Mouse (Mus musculus) cortical plate, adult 2 months (tissue): ENCODE measurements around the gene Nin. TPM values are rescaled to one million over a fixed set of nuclear protein-coding genes. Genes with fewer than 3 reads are reported as not detected.
A peak's percentile ranks its signal among the peaks of the same experiment; 100 is the strongest.

Source experiments
- H3K27ac ChIP-seq: fragments of 200-500 bp; 2 replicates; pipeline ENCODE4 v1.5.1; 2012; ENCODE audit warnings: low read length, control low read depth, inconsistent platforms; ENCODE audit not compliant: insufficient read depth
- H3K4me1 ChIP-seq: fragments of 200-500 bp; 2 replicates; pipeline ENCODE4 v1.6.1; 2011; ENCODE audit warnings: low read length; ENCODE audit not compliant: control insufficient read depth, insufficient read depth
- H3K4me3 ChIP-seq: fragments of 200-500 bp; 2 replicates; pipeline ENCODE4 v1.5.1; 2011; ENCODE audit warnings: mild to moderate bottlenecking, low read length, control low read depth; ENCODE audit not compliant: insufficient read depth
- CTCF ChIP-seq: fragments of 200-500 bp; IDR thresholded peaks from 2 replicates; pipeline ENCODE4 v1.5.1; 2011; ENCODE audit warnings: mild to moderate bottlenecking, control low read depth, low read length; ENCODE audit not compliant: insufficient read depth; ENCODE audit errors: extremely low read depth
- POLR2A ChIP-seq: fragments of 200-500 bp; IDR thresholded peaks from 2 replicates; pipeline ENCODE4 v1.6.1; 2011; ENCODE audit warnings: mild to moderate bottlenecking, low read length, control low read depth; ENCODE audit not compliant: insufficient read depth; ENCODE audit errors: extremely low read depth
- polyA plus RNA-seq: library from polyadenylated mRNA; depleted of rRNA; stranded (reverse); fragments of >200 nt; gene quantifications from 2 replicates; pipeline ENCODE4 v1.2.3, GENCODE M21; 2012; rRNA removed

Gene Nin
- polyA plus RNA-seq, 1 experiment: 31.2 TPM

GRCm38 (mm10) chr12:69967112-69967511, 146.4 kb downstream of the Nin start:
- no peak overlapping the region for H3K4me3 ChIP-seq
- no peaks in the 10 kb centered on the region; the same call in 1 of the 2 replicates for H3K4me1 ChIP-seq
- TF ChIP-seq POLR2A: no peak
- no peak for TF ChIP-seq CTCF
- H3K27ac ChIP-seq: no peak overlapping the region

- TF ChIP-seq CTCF (no peak), POLR2A (no peak)
- H3K4me3 ChIP-seq: no peak overlapping the region
These were observed 147.4 kb downstream of the Nin start for GRCm38 (mm10) chr12:69966071-69966470.

GRCm38 (mm10) chr12:69965644-69966043, 147.9 kb downstream of the Nin start:
- no peaks in the 10 kb centered on the region for H3K4me1 ChIP-seq
- TF ChIP-seq POLR2A (no peak), CTCF (no peak)
- no peak overlapping the region for H3K27ac ChIP-seq
- no peak overlapping the region for H3K4me3 ChIP-seq

More at GRCm38 (mm10) chr12:69966071-69966470, 147.4 kb downstream of the Nin start:
- H3K27ac ChIP-seq: no peak overlapping the region
- H3K4me1 ChIP-seq: no peaks in the 10 kb centered on the region

GRCm38 (mm10) chr12:69963141-69963540, 150.4 kb downstream of the Nin start:
- Histone ChIP-seq H3K4me3 (no peak overlapping the region), H3K27ac (no peak overlapping the region), H3K4me1 (no peaks in the 10 kb centered on the region)
- TF ChIP-seq CTCF (no peak), POLR2A (no peak)

- no peak overlapping the region for H3K4me3 ChIP-seq
- H3K27ac ChIP-seq: no peak overlapping the region
- TF ChIP-seq CTCF: peak; percentile 76
- no peak for TF ChIP-seq POLR2A
- H3K4me1 ChIP-seq: no peaks in the 10 kb centered on the region
These were observed 151.0 kb downstream of the Nin start for GRCm38 (mm10) chr12:69962468-69962867.

Other genes starting within 250 kb of the Nin start
- 108 and 119 TPM in 2 replicates for gene Atl1, start 221.1 kb downstream of the Nin start, polyA plus RNA-seq
- gene Map4k5, start 220.5 kb downstream of the Nin start, polyA plus RNA-seq: 25.3 and 25.9 TPM in 2 replicates
- 19.9 and 20.1 TPM in 2 replicates for gene Sav1, start 126.7 kb downstream of the Nin start, polyA plus RNA-seq
- 0.33 and 1.1 TPM in 2 replicates for gene Abhd12b, start 40.4 kb upstream of the Nin start, polyA plus RNA-seq
- 2.4 and 2.7 TPM in 2 replicates for gene Pygl, start 117.8 kb upstream of the Nin start, polyA plus RNA-seq
- gene Trim9, start 233.9 kb upstream of the Nin start, polyA plus RNA-seq: 202 and 211 TPM in 2 replicates